Mouse (Mus musculus): ENCODE data around the gene Prdx3.

DNA sequence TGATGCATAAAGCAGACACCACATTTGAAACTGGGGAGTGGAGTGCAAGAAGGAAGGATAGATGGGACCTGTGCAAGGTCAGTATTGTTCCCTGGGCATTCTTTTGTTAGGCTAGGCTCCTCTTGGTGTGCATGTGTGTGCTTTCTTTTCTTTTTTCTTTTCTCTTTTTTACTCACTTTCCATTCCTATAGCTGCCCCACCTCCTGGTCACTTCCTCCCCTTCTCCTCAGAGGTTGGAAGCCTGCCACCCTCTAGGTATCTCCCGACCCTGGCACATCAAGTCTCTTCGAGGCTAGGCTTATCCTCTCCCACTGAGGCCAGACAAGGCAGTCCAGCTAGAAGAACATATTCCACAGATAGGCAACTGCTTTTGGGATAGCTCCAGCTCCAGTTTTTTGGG, 37.3 kb upstream of the Prdx3 start:
- no peak for TF ChIP-seq POLR2A (IDR thresholded peaks at IDR 0.05; ENCODE audit: control insufficient read depth, extremely low read depth, insufficient read depth, low read length, poor library complexity)
- TF ChIP-seq CTCF (IDR thresholded peaks at IDR 0.05; ENCODE audit: borderline replicate concordance, control insufficient read depth, extremely low read depth, insufficient read depth, low read length, poor library complexity) = no peak
